Mouse (Mus musculus): Measurements from ENCODE around the gene Pttg1.

DNA sequence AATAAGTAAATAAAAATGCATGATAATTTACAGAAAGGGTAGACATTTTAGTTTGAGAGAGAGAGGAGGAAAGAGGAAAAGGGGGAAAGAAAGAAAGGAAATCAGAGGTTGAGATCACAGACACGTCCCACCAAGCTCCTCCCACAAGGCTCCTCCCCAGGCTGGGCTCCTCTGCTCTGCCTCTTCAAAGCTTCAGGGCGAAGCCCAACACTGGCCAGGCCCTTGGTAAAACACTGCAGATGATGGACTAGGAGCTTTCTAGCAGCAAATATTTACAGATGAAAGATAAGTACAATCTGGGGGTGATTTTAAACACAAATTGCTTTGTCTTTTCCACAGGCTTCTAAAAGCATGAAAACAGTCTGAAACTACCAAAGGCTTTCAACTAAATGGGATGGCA lies 33.3 kb downstream of the Pttg1 start:
- TF ChIP-seq POLR2A (IDR thresholded peaks at IDR 0.05; ENCODE audit: borderline replicate concordance, insufficient read depth, low read length) (no peak), CTCF (IDR thresholded peaks at IDR 0.05; ENCODE audit: borderline replicate concordance, insufficient read depth, low read depth, low read length) (no peak)

Measured in cerebellum, adult 2 months (tissue).